Mouse (Mus musculus) kidney, embryonic 15.5 days (tissue): ENCODE results near the gene Sdc3. TPM values are rescaled to one million over a fixed set of nuclear protein-coding genes. Genes with fewer than 3 reads are reported as not detected.

Experiments
- ATAC-seq: fragments of 200-750 bp; cut with Nextera tagmentation; replicated peaks from 2 replicates; pipeline ENCODE4 v1.8.0; 2017; ENCODE audit warnings: moderate TSS enrichment; ENCODE audit not compliant: low FRiP score
- H3K27ac ChIP-seq: fragments of 300-500 bp; sonication (generic); 2 replicates; pipeline ENCODE4 v1.5.1; 2015; ENCODE audit warnings: mild to moderate bottlenecking, inconsistent platforms
- H3K27me3 ChIP-seq: fragments of 300-500 bp; sonication (generic); 2 replicates; pipeline ENCODE4 v1.6.1; 2015; ENCODE audit warnings: inconsistent platforms
- H3K36me3 ChIP-seq: fragments of 300-500 bp; sonication (generic); 2 replicates; pipeline ENCODE4 v1.6.1; 2015; ENCODE audit warnings: inconsistent platforms
- H3K4me1 ChIP-seq: fragments of 300-500 bp; sonication (generic); 2 replicates; pipeline ENCODE4 v1.6.1; 2015; ENCODE audit warnings: inconsistent platforms
- H3K4me2 ChIP-seq: fragments of 300-500 bp; sonication (generic); 2 replicates; pipeline ENCODE4 v1.6.1; 2015; ENCODE audit warnings: moderate library complexity, mild to moderate bottlenecking, inconsistent platforms
- H3K4me3 ChIP-seq: fragments of 300-500 bp; sonication (generic); replicated peaks from 2 replicates; pipeline ENCODE4 v1.5.1; 2015; ENCODE audit warnings: mild to moderate bottlenecking, inconsistent platforms
- H3K9ac ChIP-seq: fragments of 300-500 bp; sonication (generic); 2 replicates; pipeline ENCODE4 v1.6.1; 2015; ENCODE audit warnings: mild to moderate bottlenecking, inconsistent platforms
- H3K9me3 ChIP-seq: fragments of 300-500 bp; sonication (generic); replicated peaks from 2 replicates; pipeline ENCODE4 v1.6.1; 2016; ENCODE audit warnings: inconsistent platforms
- WGBS: fragments of 180-500 bp; shearing (Covaris S2); methylation state at CpG from one replicate; pipeline ENCODE4 v1.1.7; 2015; ENCODE audit warnings: mixed read lengths; 5-methylcytosine and 5-hydroxymethylcytosine counted together
- polyA plus RNA-seq: library from polyadenylated mRNA; unstranded; fragments of >200 nt; fragmentation: Nextera tagmentation; extraction: Ambion mirVana; gene quantifications from 2 replicates; pipeline ENCODE4 v1.2.1, GENCODE M21; 2015

The Sdc3 gene
- polyA plus RNA-seq, 1 experiment from 2014 or later = 26.5 TPM

GRCm38 (mm10) chr4:130766387-130766786 lies 25.9 kb upstream of the Sdc3 start:
- no peak overlapping the region for H3K9ac ChIP-seq
- no peaks in the 10 kb centered on the region for H3K9me3 ChIP-seq
- no peak overlapping the region for H3K27ac ChIP-seq
- WGBS = 82% methylated on average over 2 of the region's 2 CpGs
- H3K36me3 ChIP-seq = peaks cover 97% of the 10 kb centered on the region
- no peak overlapping the region for H3K4me3 ChIP-seq
- ATAC-seq = no peak
- no peaks in the 10 kb centered on the region for H3K27me3 ChIP-seq
- no peak overlapping the region for H3K4me2 ChIP-seq
- no peaks in the 10 kb centered on the region for H3K4me1 ChIP-seq

- Histone ChIP-seq H3K9ac (no peak overlapping the region), H3K4me2 (no peak overlapping the region), H3K36me3 (peaks cover 97% of the 10 kb centered on the region), H3K4me1 (no peaks in the 10 kb centered on the region), H3K27me3 (no peaks in the 10 kb centered on the region), H3K9me3 (no peaks in the 10 kb centered on the region), H3K27ac (no peak overlapping the region), H3K4me3 (no peak overlapping the region)
- ATAC-seq = no peak
- WGBS = 87% methylated on average over 4 of the region's 4 CpGs
Measured at GRCm38 (mm10) chr4:130766926-130767325, 25.4 kb upstream of the Sdc3 start.

GRCm38 (mm10) chr4:130773899-130774298 lies 18.4 kb upstream of the Sdc3 start:
- Histone ChIP-seq H3K4me1 (peaks cover 12% of the 10 kb centered on the region), H3K9me3 (no peaks in the 10 kb centered on the region), H3K36me3 (peaks cover 98% of the 10 kb centered on the region), H3K9ac (no peak overlapping the region), H3K4me3 (no peak overlapping the region), H3K27ac (no peak overlapping the region), H3K4me2 (no peak overlapping the region), H3K27me3 (no peaks in the 10 kb centered on the region)
- no peak for ATAC-seq
- 85% methylated on average over 4 of the region's 4 CpGs for WGBS

GRCm38 (mm10) chr4:130774822-130775221 lies 17.5 kb upstream of the Sdc3 start:
- 95% methylated on average over 4 of the region's 4 CpGs for WGBS
- no peak overlapping the region for H3K9ac ChIP-seq
- no peak overlapping the region for H3K27ac ChIP-seq
- peaks cover 98% of the 10 kb centered on the region for H3K36me3 ChIP-seq
- H3K4me3 ChIP-seq = no peak overlapping the region
- no peak overlapping the region for H3K4me2 ChIP-seq
- ATAC-seq = no peak
- H3K4me1 ChIP-seq = peaks cover 12% of the 10 kb centered on the region
- no peaks in the 10 kb centered on the region for H3K9me3 ChIP-seq
- no peaks in the 10 kb centered on the region for H3K27me3 ChIP-seq

- 50% methylated on average over 10 of the region's 10 CpGs for WGBS
Measured at GRCm38 (mm10) chr4:130777647-130778046, 14.7 kb upstream of the Sdc3 start.

GRCm38 (mm10) chr4:130779037-130779436 lies 13.3 kb upstream of the Sdc3 start:
- Histone ChIP-seq H3K27ac (no peak overlapping the region), H3K4me1 (peaks cover 12% of the 10 kb centered on the region), H3K4me2 (no peak overlapping the region), H3K9me3 (no peaks in the 10 kb centered on the region), H3K27me3 (no peaks in the 10 kb centered on the region), H3K9ac (no peak overlapping the region), H3K4me3 (no peak overlapping the region), H3K36me3 (peaks cover 81% of the 10 kb centered on the region)
- ATAC-seq = no peak
- WGBS = 80% methylated on average over 3 of the region's 3 CpGs

More at GRCm38 (mm10) chr4:130777647-130778046, 14.7 kb upstream of the Sdc3 start:
- Histone ChIP-seq H3K9me3 (no peaks in the 10 kb centered on the region), H3K36me3 (peaks cover 95% of the 10 kb centered on the region), H3K27me3 (no peaks in the 10 kb centered on the region), H3K4me1 (peaks cover 12% of the 10 kb centered on the region), H3K27ac (peak overlapping the region; percentile 42; the same call in 1 of the 2 replicates), H3K9ac (no peak overlapping the region), H3K4me2 (no peak overlapping the region), H3K4me3 (no peak overlapping the region)
- ATAC-seq = no peak

- Histone ChIP-seq H3K27ac (0 out of 2 replicates have a peak overlapping the region, but pooled peaks have one; percentile 18), H3K9ac (no peak overlapping the region), H3K27me3 (no peaks in the 10 kb centered on the region), H3K9me3 (no peaks in the 10 kb centered on the region), H3K4me1 (peaks cover 4% of the 10 kb centered on the region; the same call in 1 of the 2 replicates), H3K36me3 (peaks cover 49% of the 10 kb centered on the region), H3K4me2 (no peak overlapping the region), H3K4me3 (no peak overlapping the region)
- ATAC-seq = no peak
- 91% methylated on average over 2 of the region's 2 CpGs for WGBS
Measured at GRCm38 (mm10) chr4:130782492-130782891, 9.8 kb upstream of the Sdc3 start.

GRCm38 (mm10) chr4:130784755-130785154 lies 7.6 kb upstream of the Sdc3 start:
- 0 out of 2 replicates have a peak, but pooled peaks have one; percentile 7 for ATAC-seq
- no peak overlapping the region for H3K4me3 ChIP-seq
- peaks cover 26% of the 10 kb centered on the region for H3K36me3 ChIP-seq
- no peaks in the 10 kb centered on the region for H3K27me3 ChIP-seq
- no peaks in the 10 kb centered on the region for H3K9me3 ChIP-seq
- H3K27ac ChIP-seq = no peak overlapping the region
- no peak overlapping the region for H3K4me2 ChIP-seq
- 23% methylated on average over 4 of the region's 4 CpGs for WGBS
- peaks cover 4% of the 10 kb centered on the region; the same call in 1 of the 2 replicates for H3K4me1 ChIP-seq
- H3K9ac ChIP-seq = no peak overlapping the region

GRCm38 (mm10) chr4:130787530-130787929 lies 4.8 kb upstream of the Sdc3 start:
- 59% methylated on average over 5 of the region's 5 CpGs for WGBS
- peaks cover 11% of the 10 kb centered on the region for H3K4me1 ChIP-seq
- H3K27ac ChIP-seq = no peak overlapping the region
- peaks cover 13% of the 10 kb centered on the region; the same call in 1 of the 2 replicates for H3K27me3 ChIP-seq
- H3K4me3 ChIP-seq = no peak overlapping the region
- H3K9me3 ChIP-seq = no peaks in the 10 kb centered on the region
- ATAC-seq = no peak
- no peaks in the 10 kb centered on the region; the same call in 1 of the 2 replicates for H3K36me3 ChIP-seq
- no peak overlapping the region for H3K9ac ChIP-seq
- no peak overlapping the region for H3K4me2 ChIP-seq

GRCm38 (mm10) chr4:130790180-130790579 lies 2.2 kb upstream of the Sdc3 start:
- Histone ChIP-seq H3K27me3 (peaks cover 25% of the 10 kb centered on the region), H3K4me2 (no peak overlapping the region), H3K36me3 (no peaks in the 10 kb centered on the region), H3K9me3 (no peaks in the 10 kb centered on the region), H3K27ac (no peak overlapping the region), H3K4me3 (no peak overlapping the region), H3K4me1 (peaks cover 25% of the 10 kb centered on the region), H3K9ac (no peak overlapping the region)
- WGBS = 19% methylated on average over 6 of the region's 6 CpGs
- ATAC-seq = no peak; the same call in 1 of the 2 replicates

- 3% methylated on average over 19 of the region's 19 CpGs for WGBS
- H3K9ac ChIP-seq = peak overlapping the region; percentile 91
- ATAC-seq = peak; percentile 38
- no peaks in the 10 kb centered on the region for H3K36me3 ChIP-seq
- H3K27me3 ChIP-seq = peaks cover 25% of the 10 kb centered on the region
- peaks cover 31% of the 10 kb centered on the region for H3K4me1 ChIP-seq
- no peak overlapping the region for H3K27ac ChIP-seq
- no peaks in the 10 kb centered on the region for H3K9me3 ChIP-seq
- H3K4me2 ChIP-seq = peak overlapping the region; percentile 99
- peak overlapping the region; percentile 88 for H3K4me3 ChIP-seq
Measured at GRCm38 (mm10) chr4:130791811-130792375, 444 bp upstream of the Sdc3 start.

GRCm38 (mm10) chr4:130793180-130793501 lies 804 bp downstream of the Sdc3 start:
- peak overlapping the region; percentile 91 for H3K9ac ChIP-seq
- peak; percentile 28; the same call in 1 of the 2 replicates for ATAC-seq
- peak overlapping the region; percentile 88 for H3K4me3 ChIP-seq
- no peak overlapping the region for H3K27ac ChIP-seq
- peaks cover 44% of the 10 kb centered on the region for H3K4me1 ChIP-seq
- peak overlapping the region; percentile 99 for H3K4me2 ChIP-seq
- H3K36me3 ChIP-seq = no peaks in the 10 kb centered on the region
- no peaks in the 10 kb centered on the region for H3K9me3 ChIP-seq
- WGBS = 37% methylated on average over 7 of the region's 7 CpGs
- H3K27me3 ChIP-seq = peaks cover 25% of the 10 kb centered on the region

- H3K36me3 ChIP-seq = no peaks in the 10 kb centered on the region
- H3K27ac ChIP-seq = no peak overlapping the region
- H3K27me3 ChIP-seq = peaks cover 25% of the 10 kb centered on the region
- no peak for ATAC-seq
- H3K9ac ChIP-seq = no peak overlapping the region
- no peaks in the 10 kb centered on the region for H3K9me3 ChIP-seq
- no peak overlapping the region for H3K4me3 ChIP-seq
- no peak overlapping the region for H3K4me2 ChIP-seq
- H3K4me1 ChIP-seq = peaks cover 60% of the 10 kb centered on the region
- 40% methylated on average over 4 of the region's 4 CpGs for WGBS
Measured at GRCm38 (mm10) chr4:130794771-130795170, 2.4 kb downstream of the Sdc3 start.
